Mouse (Mus musculus) cerebellum, postnatal 36 days (tissue): ENCODE data around the gene Rad50.

Experiments used
- DNase-seq, 2 experiments: peaks; one replicate each; pipeline ENCODE4 v3.0.0; 2021 to 2022; ENCODE audit warnings: mixed read lengths in 2 of 2

The Rad50 gene

DNA sequence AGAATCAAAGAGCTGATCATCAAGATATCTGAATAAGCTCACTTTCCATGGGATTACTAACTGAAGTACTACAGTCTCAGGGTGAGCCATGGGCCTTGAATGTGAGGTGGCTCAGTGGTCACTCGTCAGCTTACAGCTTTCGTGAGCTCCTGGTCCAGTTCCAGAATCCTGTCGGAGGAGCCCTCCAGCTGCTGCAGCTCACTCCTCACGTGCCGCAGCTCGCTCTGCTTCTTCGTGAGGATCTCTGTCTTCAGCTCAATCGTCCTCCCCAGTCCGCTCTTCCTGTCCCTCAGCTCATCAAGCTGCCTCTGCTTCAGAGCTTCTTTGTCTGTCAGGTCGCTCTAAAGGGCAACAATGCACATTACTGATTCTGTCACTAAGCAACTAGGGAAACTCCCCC lies 15.1 kb downstream of the Rad50 start:
- no peak for DNase-seq

DNA sequence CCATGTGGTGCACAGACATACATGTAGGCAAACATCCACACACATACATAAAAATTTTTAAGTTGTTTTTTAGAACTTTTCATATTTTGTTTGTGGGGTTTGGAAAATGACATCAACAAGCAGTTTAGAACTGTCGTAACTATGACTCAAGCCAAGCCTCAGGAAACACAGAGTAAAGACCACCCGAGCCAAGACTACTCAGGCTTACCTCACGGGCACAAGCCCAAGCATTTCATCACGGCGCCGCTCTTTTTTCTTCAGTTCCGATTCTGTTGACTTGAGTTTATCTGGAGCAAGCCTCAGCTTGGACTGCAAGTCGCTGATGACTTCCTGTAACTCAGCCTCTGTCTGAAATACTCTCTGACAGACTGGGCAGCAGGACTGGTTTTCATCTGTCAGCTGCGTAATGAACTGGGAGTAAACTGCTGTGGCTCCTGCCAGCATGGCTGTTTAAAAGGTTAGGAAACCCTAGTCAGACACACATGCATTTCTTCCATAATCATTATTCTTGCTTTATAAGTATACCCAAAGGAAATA lies 24.1 kb downstream of the Rad50 start:
- no peak for DNase-seq

DNA sequence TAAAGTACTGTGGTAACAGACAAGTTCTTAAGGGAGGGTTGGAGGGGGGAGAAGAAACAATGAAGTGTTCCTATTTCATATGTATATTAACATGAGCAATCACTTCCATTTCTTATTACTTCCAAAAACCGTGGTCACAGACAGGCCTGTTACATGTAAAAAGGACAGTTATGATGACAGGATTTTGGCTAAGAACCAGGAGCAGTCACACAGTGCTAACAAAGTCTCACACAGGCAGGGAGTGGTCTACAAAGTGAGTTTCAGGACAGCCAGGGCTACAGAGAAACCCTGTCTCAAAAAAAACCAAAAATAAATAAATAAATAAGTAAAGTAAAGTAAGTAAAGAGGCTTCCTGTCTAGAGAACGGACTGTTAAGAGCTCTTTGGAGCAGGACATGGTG lies 24.9 kb downstream of the Rad50 start:
- no peak for DNase-seq

DNA sequence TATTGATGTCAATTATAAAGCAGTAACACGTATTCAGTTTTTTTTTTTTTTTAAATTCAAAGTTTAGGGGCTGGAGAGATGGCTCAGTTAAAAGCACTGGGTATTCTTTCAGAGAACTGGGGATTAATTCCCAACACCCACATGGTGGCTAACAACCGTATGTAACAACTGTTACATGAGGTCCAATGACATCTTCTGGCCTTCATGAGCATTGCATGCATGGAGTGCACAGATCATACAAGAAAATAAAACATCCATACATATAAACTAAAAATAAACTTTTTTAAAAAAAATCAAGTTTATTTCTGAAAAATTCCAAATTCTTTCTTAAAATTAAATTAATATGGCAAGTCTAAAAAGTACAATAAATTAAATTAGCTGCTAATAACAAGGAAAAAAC lies 25.4 kb downstream of the Rad50 start:
- no peak for DNase-seq

DNA sequence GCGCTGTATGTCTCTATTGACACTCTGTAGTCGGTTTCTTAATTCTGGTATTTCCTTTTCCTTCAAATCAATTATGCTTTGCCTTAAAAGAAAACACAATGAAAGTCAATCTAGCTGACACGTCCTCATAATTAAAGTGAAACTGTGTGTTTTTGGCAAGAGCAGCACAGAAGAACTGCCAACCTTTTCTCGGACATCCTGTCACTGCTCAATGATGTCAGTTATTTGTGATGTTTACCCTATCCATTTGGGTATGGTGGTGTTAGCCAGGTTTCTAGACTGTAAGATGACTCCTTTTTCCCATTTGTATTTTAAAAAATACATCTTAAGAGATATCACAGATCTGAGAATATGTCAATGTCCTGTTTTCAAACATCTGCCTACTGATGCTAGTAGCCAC lies 27.0 kb downstream of the Rad50 start:
- DNase-seq, result no peak

DNA sequence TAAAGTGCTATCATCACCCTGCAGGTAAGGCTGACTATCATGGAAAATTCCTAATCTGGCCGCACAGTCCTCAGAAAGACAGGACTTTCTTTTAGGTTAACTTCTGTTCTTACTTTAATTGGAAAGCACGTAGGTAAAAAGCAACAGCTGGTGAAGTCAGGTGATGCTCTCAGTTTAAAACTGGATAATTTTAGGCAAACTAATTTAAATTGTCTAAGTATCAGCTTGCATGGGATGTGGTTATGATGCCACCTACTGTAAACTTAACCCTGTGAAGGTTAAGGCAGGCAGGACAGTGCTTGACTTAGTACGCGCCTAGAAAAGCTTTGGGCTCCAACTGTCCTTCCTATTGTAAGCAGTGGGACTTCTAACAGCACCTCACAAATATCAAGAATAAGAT lies 35.7 kb downstream of the Rad50 start:
- DNase-seq, result no peak

DNA sequence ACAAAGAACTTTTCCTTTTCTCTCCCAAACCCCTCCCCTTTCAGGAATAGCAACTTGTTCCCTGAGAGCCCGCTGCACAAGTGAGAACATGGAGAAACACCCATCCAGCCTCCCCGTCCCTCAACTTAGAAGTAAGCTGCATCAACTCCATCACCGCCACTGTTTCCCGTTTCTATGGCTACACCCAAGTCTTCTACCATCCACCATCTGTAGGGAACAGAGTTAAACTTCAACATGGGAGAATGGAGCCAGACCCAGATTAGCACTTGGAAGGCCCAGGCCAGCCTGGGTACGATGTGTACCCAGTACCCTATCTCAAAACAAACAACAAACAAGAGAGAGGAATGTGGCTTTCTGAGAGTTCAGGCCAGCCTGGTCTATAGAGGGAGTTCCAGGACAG lies 43.0 kb downstream of the Rad50 start:
- DNase-seq, result no peak

DNA sequence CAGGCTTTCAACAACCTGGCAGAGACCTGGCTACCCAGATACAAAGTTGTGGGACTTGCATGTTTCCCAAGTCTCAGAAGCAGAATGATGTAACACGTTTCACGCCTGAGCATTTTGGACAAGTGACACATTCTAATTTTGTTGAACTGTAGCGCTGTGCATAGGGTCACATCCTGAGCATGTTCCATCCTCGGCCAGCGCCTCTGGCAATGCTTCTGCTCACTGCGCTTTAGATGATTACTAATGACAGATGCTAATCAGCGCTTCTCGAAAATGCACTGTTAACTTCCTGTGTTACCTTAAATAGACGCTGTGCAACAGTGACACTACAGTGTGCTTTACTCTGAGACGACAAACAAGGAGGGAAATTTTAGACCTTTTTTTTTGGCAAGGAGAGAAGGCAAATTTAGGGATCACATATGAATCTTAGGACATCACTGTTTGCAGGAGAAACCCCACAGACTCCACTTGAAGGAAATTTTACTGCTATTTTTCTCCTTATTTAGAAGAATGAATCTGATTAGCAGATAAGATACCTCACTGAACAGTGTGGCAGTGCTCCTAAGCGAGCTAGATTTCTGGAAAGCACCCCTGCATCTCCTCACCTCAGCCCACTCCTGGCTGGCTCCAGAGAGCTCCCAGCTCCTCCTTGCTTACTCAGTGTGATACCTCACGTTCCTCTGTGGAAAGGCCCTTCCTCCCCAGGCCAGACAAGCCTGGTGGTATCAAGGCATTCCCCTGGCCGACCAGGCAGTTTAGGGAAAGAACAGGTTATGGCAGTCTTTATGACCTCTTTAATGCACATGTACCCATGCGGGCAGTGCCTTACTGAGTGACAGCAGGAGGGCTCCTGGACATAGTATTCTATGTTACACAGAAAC lies 44.1 kb downstream of the Rad50 start:
- no peak for DNase-seq

DNA sequence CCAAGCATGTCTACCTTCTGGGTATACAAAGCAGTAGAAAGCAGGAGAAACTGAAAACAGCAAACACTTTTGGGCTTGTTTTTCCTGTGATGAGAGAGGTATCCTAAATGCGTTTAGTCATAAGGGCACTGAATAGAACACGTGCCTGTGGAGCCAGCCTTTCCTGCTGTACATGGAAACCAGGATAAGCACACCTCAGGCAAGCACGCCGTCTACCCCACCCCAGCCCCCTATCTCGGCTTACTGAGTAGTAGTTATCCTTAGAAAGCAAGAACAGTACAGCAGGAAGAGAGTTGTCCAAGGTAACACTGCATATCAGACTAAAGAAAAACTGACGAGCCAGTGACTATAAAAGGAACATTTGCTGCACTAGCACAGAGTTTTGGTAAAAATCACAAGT lies 49.3 kb downstream of the Rad50 start:
- no peak for DNase-seq

DNA sequence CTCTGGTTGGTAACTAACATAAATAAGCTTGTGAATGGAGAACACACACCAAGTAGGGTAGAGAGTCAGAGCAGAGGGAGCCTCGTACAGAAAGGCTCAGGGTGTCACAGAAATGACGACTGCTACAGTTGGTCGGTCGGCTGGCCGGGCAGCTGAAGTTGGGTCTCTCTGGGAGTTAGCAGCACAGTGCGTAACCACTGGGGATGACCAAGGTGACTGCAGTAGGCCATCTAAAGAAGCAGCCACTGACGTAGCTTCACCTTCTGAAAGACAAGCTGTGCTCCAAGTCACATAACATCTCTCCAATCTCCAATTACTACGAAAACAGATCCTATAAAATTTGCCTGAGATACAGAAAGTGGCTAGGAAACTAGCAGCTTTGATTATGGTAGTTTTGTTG lies 49.7 kb downstream of the Rad50 start:
- no peak for DNase-seq

DNA sequence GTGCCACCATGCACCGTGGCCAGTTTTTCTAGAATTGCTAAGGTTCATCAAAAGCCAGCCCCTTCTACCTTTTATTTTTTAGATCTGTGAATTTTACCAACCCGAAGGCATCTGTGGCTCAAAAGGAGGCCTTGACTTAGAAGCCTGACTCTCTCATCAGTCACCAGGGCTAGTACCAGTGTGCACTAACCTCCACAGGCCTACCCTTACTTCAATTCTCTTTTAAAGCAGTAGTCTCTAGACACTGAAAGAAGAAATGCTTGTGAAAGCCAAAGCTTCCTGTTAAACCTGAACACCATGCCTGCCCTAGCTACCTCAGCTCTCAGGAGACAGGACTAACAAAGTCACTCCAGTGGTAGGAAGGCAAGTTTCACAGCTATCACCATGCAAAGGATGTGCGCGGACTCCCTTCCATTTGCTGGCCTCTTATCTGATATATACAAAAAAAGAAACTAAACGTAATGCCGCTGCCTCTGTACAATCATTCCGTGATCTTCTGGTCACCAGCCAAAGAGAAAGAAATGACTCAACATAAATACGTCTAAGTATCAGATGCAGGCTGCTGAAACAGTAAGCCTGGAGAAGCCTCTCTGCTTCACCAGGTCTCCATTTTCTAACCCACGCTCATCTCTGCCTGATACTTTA lies 50.4 kb downstream of the Rad50 start:
- no peak for DNase-seq

DNA sequence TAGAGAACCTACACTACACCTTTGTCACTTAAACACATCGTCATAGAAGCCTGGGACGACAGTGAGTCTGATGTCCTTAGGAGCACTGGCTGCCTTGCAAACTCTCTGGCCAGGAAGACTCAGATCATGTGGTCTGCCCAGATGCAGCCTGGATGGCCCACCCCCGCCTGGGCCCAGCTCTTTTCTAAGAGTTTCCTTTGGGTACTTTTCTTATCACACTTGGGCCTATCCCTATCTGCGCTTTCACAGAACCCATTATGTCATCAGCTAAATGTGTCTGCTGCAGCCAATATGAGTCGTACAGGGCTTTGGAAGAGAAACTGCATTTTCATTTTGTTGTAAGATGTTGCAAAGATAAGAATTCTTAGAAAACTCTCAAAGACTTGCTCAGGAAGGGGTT lies 52.1 kb downstream of the Rad50 start:
- no peak for DNase-seq

DNA sequence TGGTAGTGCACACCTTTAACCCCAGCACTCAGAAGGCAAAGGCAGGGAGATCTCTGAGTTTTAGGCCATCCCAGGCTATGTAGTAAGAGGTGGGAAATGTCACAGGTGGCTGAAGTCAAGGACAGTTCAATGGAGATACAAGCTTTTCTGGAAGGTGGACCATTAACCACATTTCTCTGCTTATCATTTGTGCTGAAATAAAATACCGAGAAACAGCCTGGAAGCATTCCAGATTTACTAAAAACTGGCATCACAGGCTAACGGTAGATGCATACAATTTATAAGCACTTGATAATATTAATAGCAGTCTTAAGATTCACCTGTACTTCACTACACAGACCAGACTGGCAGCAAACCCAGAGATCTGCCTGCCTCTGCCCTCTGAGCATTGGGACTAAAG lies 54.7 kb downstream of the Rad50 start:
- DNase-seq, result no peak

DNA sequence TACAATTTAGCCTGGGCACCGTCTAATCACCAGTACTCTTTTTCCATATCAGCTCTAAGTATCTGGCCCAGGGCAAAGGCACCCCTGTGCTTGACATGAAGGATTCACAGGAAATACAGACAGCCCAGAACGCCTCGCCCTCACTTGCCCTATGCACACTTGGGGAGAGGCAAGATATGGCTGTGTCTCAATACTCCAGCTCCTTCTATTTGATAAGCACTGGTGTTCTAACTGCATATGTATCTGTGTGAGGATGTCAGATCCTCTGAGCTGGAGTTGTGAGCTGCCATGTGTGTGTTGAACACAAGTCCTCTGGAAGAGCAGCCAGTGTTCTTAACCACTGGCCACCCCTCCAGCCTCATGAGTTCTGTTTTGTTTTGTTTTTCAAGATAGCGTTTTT lies 55.7 kb downstream of the Rad50 start:
- DNase-seq, result no peak

DNA sequence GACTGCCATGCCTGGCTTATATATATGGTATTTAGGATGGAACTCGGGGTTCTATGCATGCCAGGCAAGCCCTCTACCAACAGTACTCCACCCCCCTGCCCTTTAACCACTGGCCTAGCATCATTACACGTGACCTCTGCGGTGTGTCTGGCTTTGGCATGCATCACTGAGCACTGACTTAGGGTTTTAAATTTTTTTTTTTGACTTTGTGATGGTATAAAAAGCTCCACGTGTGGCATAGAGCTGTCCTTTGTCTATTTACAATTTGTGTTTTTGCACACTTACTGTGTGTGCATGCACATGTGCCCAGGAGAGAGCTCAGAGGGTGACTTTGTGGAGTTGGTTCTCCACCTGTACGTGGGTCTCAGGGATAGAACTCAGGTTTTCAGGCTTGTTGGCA lies 63.1 kb downstream of the Rad50 start:
- no peak for DNase-seq

DNA sequence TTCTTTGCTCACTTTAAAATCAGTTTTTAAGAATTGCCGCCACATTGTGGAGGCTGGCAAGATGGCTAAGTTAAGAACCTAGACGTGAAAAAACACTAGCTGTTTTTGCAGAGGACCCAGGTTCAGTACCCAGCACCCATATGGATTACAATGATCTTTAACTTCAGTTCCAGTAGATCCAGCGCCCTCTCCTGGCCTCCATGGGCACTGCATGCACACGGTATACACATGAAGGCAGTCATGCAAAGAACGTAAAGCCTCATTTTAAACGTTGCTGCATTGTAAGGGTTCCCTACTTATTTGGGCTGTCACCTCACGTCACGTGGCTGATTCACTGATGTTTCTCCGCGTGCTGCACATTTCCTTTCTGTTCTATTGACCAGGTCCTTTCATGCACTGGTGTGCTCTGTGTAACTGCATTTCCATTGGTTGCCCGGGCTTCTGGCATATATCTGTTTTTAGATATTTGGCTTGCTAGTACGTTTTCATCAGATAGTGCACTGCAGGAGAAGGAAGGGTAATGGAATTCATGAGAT lies 64.3 kb downstream of the Rad50 start:
- no peak for DNase-seq

DNA sequence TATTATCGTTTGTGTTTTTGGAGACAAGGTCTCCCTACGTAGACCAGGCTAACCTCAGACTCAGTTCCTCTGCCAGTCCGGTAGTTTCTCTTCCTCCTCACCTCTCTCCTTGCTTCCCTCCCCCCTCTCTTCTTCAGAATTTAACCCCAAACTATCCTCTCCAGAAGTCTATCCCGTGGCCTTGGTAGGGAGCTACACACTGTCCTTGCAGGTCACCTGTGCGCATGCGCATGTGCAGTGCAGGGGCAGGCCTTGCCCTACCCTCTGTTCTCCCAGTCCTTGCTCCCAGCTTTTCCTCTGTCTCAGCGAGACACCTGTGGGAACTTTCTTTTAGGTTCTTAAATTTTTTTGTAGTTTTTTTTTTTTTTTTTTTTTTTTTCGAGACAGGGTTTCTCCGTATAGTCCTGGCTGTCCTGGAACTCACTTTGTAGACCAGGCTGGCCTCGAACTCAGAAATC lies 69.3 kb downstream of the Rad50 start:
- no peak for DNase-seq

DNA sequence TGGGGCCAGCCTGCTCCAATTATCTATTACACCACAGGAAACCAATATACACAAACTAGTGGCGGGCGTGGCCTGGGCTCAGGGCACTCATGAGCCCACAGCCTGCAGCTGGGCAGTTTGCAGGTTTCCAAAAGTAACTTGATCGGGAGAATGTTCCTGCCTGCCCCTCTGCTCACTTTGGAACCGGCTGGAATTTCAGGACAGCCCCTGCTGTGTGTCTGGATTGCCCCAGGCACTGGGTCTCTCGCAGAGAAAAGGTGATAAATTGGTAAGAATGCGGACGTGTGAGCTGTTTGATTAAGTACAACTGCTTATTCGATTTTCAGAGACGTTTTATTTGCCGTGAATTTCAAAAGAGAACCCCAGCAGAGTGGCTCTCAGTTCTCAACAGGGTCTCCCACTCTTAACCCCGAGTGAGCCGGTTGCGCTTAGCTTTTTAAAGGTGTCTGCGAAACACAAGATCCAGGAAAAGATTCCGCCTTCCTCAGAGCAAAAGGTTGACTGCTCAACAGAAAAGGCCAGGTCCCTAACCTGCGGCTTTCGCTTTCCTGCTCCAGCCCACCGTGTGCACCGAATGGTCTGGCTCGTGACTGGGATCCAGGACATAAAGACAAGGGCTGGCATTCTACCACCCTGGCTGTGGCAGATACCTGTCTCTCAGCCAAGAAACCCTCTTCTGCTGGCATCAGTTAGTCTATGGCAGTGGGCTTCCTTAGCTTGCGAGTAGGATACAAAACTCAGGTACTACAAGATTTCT lies 69.9 kb downstream of the Rad50 start:
- DNase-seq, result no peak

DNA sequence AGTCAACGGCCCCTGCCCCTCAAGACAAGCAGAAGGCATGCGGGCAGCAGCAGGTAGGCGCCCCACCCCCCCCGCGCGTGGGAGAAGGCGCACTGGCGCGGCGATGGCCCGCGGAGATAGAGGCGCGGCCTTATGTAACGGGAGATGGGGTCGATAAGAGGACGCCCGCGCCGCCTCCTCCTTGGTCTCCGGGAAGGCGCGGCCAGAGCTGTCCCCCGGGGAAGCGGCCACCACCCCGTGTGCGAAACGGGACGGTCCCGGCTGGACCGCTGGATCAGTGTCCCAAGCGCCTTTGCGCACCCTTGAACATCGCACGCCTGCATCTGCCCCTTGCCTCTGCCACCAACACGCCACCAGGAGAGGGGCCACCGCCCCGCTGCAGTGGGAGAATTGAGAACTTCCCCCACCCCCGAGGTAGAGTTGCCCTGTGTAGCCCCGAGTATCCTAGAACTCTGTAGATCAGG lies 70.9 kb downstream of the Rad50 start:
- DNase-seq, result peak; percentile 23 to 31

DNA sequence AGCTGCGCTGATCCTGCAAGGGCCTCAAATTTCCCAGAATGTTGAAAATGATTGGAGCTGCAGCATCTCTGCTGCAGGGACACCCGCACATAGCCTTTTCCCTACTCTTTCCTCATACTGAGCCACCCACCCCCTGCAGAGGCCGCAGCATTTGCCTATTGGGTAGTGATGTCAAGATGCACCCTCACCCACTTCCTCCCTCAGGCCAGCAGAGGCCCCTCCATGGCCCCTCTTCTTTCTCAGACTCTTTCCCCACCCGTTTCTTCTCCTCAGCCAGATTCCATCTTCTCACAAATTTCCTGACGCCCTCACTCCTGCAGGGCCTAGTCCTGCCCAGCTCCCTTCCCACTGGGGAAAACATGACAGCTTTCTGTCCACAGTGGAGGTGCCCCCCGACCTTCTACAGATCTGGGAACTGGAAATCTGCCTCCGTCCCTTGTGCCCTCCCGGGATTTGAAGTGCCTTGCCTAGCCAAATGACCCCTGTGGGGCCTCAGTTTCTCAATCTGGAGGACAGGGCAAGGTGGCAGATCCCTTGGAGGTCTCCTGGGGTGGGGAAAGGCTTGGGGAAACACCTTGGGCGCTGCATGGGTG lies 71.4 kb downstream of the Rad50 start:
- DNase-seq, result no peak

DNA sequence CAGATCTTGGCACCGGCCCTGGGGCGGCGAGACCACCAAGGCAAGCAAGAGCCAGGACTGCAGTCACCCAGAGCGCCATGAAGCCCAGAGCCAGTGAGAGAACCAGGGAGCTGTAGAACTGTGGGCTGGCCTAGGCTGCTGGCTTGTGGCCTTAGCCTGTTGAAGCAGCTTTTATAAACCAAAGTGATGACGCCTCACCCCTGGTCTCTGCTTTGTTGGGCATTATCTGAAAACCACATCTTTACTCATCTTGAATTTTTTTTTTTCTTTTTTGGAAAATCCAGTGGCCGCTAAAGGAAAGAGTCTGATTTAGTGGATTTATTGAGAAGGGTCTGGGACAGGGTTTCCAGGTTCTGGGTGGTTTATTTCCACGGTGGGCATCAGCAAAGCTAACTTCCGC lies 72.6 kb downstream of the Rad50 start, which contains the start of gene Il13:
Gene Il13, minus strand, starts transcription at position 147 of the 400 bp plus-strand sequence.
- DNase-seq, result no peak

DNA sequence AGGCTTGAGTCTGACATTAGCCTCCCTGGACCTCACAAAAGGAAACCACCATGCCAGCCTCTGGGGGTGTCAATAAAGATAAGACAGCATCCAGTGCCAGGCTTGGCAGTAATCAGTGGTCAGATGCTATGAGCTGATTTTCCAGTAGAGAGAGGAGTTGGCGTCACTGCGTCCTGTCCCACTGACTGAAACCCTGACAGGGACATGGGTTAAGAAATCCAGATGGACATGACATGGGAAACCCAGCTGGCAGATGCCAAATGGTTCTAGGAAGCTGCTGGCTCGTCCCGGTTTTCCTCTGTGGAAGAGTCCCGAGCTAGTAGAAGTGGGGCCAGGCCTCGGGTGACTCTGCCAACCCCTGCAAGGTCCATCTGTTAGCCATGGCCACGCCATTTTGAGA lies 73.5 kb downstream of the Rad50 start:
- no peak for DNase-seq
